Mouse (Mus musculus) testis, adult 2 months (tissue): ENCODE data around the gene Cfap61. TPM values are rescaled to one million over a fixed set of nuclear protein-coding genes. Genes with fewer than 3 reads are reported as not detected.

Experiments used
- H3K27ac ChIP-seq: fragments of 200-500 bp; 2 replicates; pipeline ENCODE4 v1.5.1; 2012; ENCODE audit warnings: low read depth, low read length; ENCODE audit not compliant: control insufficient read depth, insufficient read depth
- H3K27me3 ChIP-seq: fragments of 200-500 bp; 2 replicates; pipeline ENCODE4 v1.6.1; 2012; ENCODE audit warnings: mild to moderate bottlenecking, low read length, moderate library complexity; ENCODE audit not compliant: control insufficient read depth, insufficient read depth
- H3K36me3 ChIP-seq: fragments of 200-500 bp; 2 replicates; pipeline ENCODE4 v1.6.1; 2012; ENCODE audit warnings: mild to moderate bottlenecking, low read length; ENCODE audit not compliant: control insufficient read depth, insufficient read depth
- H3K4me1 ChIP-seq: fragments of 200-500 bp; 2 replicates; pipeline ENCODE4 v1.6.1; 2012; ENCODE audit warnings: low read length; ENCODE audit not compliant: control insufficient read depth, insufficient read depth
- H3K4me3 ChIP-seq: fragments of 200-500 bp; 2 replicates; pipeline ENCODE4 v1.5.1; 2012; ENCODE audit warnings: low read depth, mild to moderate bottlenecking, low read length, moderate library complexity, mixed read lengths; ENCODE audit not compliant: control insufficient read depth
- CTCF ChIP-seq: fragments of 200-500 bp; IDR thresholded peaks from 2 replicates; pipeline ENCODE4 v1.5.1; 2012; ENCODE audit warnings: low read depth, mild to moderate bottlenecking, inconsistent platforms, low read length, moderate library complexity; ENCODE audit not compliant: control insufficient read depth, insufficient read depth, insufficient replicate concordance
- POLR2A ChIP-seq: fragments of 200-500 bp; IDR thresholded peaks from 2 replicates; pipeline ENCODE4 v1.6.1; 2012; ENCODE audit warnings: low read depth, mild to moderate bottlenecking, inconsistent platforms, low read length, moderate library complexity; ENCODE audit not compliant: control insufficient read depth
- polyA plus RNA-seq: library from polyadenylated mRNA; depleted of rRNA; stranded (reverse); fragments of >200 nt; gene quantifications from 2 replicates; pipeline ENCODE4 v1.2.3, GENCODE M21; 2012

Gene Cfap61
- polyA plus RNA-seq, 1 experiment = 83.5 TPM

DNA sequence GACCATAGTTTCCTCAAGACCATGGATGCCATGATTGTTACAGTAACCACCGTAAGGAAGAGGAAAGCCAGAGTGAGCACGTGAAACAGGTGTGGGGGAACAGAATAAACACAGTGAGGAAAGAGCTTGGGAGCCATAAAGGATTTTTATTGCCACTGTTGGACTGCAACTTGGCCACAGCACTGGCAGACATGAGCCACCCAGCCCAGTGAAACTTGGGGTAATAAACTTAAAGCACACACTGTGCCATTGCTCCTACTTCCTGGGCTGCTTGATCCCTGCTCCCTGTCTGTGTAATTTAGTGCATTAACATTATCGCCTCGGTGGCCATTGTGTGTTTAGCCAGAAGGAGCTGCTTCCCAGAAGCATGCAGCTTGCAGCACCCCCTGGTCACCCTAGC, 122.5 kb downstream of the Cfap61 start:
- Histone ChIP-seq H3K27me3 (no peaks in the 10 kb centered on the region), H3K4me1 (no peaks in the 10 kb centered on the region), H3K27ac (no peak overlapping the region), H3K4me3 (peak overlapping the region; percentile 18; the same call in 1 of the 2 replicates), H3K36me3 (no peaks in the 10 kb centered on the region)
- TF ChIP-seq POLR2A (no peak), CTCF (no peak)

DNA sequence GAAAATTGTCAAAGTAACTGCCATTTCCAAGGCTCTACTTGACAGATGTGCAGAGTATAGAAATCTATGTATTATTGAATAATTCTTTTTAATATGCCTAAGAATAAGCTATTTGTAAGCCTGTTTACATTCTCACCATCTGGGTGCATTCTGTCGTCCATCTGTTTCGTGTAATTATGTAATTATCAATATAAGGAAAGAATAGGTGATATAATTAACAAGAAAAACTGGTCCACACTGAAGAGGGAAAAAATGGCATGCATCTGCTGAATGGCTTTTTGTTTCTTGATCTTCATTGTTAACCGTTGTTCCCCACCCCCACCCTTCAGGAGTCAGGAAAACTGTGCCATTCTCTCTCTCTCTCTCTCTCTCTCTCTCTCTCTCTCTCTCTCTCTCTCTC, 124.2 kb downstream of the Cfap61 start:
- Histone ChIP-seq H3K27ac (no peak overlapping the region), H3K36me3 (no peaks in the 10 kb centered on the region), H3K4me3 (no peak overlapping the region), H3K4me1 (no peaks in the 10 kb centered on the region), H3K27me3 (no peaks in the 10 kb centered on the region)
- TF ChIP-seq POLR2A = no peak
- no peak for TF ChIP-seq CTCF

DNA sequence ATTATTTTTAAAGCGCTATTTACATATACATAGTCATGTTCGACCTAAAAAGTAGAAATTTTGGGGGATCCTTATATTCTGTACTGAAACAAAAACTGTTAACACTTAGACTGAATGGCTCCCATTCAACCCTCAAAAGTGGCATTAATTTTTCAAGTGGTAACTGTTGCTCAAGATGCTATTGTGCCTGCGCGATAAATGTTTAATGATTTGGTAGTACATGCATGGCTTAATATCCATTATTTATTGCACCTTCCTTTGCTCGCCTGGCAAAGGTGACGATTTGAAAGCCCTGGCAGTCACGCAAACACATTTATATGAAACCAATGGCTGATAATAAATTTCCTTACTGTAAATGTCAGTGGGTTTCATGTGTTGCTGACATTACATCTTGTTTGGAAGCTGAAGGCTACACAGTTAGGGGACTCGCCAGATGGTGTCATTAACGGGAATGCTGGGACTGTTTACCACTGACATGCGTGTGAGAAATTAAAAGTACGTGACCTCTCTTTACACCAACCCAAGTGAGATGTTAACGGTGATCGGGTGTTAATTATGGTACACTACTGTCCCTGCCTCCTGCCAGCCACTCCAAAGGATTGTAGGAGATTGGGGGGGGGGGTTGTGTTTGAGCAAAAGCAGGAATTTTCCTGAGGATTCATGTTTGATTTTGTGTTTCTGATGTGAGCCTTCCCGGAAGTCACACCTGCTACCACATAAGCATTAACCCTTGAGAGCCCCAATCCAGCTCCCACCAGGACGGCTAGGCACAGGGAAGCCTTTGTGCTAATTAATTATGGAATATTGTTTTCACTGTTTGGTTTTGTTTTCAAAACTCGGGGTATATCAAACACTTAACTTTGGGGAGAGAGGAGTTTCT, 127.1 kb downstream of the Cfap61 start:
- Histone ChIP-seq H3K36me3 (no peaks in the 10 kb centered on the region), H3K4me3 (no peak overlapping the region), H3K4me1 (no peaks in the 10 kb centered on the region), H3K27me3 (no peaks in the 10 kb centered on the region), H3K27ac (no peak overlapping the region)
- TF ChIP-seq POLR2A (no peak), CTCF (no peak)

DNA sequence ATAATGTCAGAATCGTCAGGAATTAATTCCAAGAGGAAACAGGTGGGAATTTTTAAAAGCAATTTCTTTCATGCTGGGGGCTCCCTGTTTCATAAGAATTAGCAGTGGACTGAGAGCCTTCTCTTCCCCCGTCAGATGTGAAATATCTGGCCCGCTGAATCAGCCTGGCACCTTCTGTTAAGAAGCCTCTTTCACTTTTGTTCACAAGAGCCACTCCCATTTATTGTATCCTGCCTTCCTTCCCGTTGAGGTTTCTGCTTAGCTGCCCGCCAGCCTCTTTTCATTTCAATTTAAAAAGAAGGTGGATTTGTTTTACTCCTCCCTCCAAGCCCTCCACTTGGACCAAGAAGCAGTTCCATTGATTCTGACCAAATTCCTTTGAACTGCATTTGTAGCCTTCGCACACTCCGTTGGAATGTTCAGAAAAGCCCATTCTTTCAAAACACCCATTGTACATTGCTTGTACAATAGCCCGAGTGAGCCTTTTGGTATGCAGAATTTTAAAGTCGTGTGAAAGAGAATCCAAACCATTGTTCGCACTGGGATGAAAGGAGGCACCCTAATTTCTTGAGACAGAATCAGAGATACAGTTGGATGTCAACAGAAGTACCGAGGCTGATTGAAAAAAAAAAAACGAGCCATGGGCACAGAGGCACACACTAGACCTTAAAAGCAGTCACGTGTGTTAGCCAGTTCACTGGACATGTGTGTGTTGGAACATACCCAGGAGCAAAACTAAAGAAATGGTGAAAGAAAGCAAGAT, 127.9 kb downstream of the Cfap61 start:
- Histone ChIP-seq H3K4me3 (no peak overlapping the region), H3K27me3 (no peaks in the 10 kb centered on the region), H3K4me1 (no peaks in the 10 kb centered on the region), H3K27ac (no peak overlapping the region), H3K36me3 (no peaks in the 10 kb centered on the region)
- TF ChIP-seq POLR2A = no peak
- TF ChIP-seq CTCF = no peak

DNA sequence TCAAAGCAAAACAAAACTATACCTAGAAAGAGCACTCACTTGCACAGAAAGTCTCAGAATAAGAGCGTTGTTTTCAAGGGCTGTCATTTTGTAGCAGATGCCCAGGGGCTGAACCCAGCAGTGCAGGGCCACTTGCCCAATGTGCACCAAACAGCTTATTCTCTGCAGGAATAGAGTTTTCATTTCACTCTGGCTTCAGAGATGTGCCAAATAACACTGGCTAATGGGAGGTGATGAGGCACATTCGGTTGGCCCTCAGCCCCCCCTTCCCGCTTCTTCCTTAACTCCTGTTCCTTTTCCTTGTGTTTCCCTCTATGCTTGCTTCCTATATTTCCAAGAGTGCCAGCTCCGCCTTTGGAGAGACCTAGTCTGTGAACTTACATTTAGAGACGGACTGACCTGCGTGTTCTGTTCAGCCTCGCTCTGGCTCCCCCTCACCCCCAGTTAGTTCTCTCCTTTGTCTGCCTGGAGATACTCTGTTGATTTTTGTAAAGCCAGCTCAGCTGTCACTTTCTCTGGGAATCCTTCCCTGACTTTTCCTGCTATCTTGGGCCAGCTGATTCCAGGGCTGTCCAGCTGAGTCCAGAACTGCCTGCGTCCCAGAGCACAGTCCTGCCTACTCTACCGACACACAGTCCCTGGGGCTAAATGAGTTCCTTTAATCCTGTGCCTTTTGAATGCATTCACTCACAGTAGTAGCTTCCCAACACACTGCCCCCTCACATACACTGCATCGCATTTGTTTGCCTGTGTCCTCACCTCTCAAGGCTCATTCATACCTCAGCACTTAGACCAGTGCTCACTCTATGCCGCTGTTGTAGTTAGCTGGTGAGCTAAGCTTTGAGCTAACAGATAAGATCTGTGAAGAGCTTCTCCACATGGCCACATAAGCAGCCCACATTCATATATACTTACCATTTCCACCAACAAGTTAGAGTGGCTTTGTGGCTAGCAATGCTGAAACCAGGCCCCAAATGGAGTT, 128.8 kb downstream of the Cfap61 start:
- no peak for TF ChIP-seq CTCF
- no peak for TF ChIP-seq POLR2A

DNA sequence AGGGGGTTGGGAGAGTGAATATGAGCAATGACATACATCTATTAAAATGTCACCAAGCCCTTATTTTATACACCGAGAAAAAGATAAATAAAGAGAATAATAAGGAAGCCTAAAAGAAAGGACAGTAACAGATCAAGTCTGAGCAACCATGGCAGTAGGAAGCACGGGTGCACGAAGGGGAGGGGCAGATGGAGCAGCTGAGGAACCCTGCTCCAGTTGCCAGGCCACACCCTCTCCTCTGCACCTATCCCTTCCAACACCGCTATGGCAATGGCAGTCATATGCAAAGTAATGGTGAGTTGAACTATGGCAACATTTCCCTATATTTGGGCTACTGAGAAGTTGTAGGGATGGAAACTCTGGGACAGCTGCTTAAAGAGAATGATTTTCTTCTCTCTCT, 132.8 kb downstream of the Cfap61 start:
- Histone ChIP-seq H3K4me1 (no peaks in the 10 kb centered on the region), H3K27ac (no peak overlapping the region), H3K27me3 (no peaks in the 10 kb centered on the region), H3K36me3 (no peaks in the 10 kb centered on the region), H3K4me3 (no peak overlapping the region)
- TF ChIP-seq POLR2A = no peak
- no peak for TF ChIP-seq CTCF

More for the DNA sequence above, 128.8 kb downstream of the Cfap61 start:
- Histone ChIP-seq H3K36me3 (no peaks in the 10 kb centered on the region), H3K4me1 (no peaks in the 10 kb centered on the region), H3K27ac (no peak overlapping the region), H3K27me3 (no peaks in the 10 kb centered on the region), H3K4me3 (no peak overlapping the region)
